8 mouse cellular contexts compared by ENCODE assay signal in genomic region chrX:129884465-129884864, GRCm38 (mm10).
DNase-seq lines count a peak whose midpoint lies in the region; ATAC-seq lines count a peak whose summit lies in the region.

No protein-coding gene starts in this region.

- no peak overlapping the region for H3K4me2 ChIP-seq in limb, embryonic 11.5 days (ENCODE audit: low read depth, severe bottlenecking)

- 12% methylated on average over 3 of the region's 3 CpGs for WGBS in limb, embryonic 11.5 days

- ATAC-seq in limb, embryonic 11.5 days (ENCODE audit: insufficient number of reproducible peaks, low FRiP score, low TSS enrichment, low read depth), result no peak

- H3K27ac ChIP-seq in limb, embryonic 11.5 days (replicated peaks; ENCODE audit: low read depth, low read length), result no peak overlapping the region

- no peak overlapping the region for H3K9ac ChIP-seq in limb, embryonic 11.5 days (ENCODE audit: low read length)

- DNase-seq in adrenal gland, adult (ENCODE audit: inconsistent age in 2 of 2, low spot score in 1 of 2), result peak; percentile 6 to 75
- DNase-seq in adrenal gland, adult 8-10 months, result no peak
- DNase-seq in left cerebral cortex, postnatal 4 days, result peak; percentile 1
- DNase-seq in left cerebral cortex, postnatal 10 days (ENCODE audit: extremely low spot score in 1 of 2, low spot score in 2 of 2), result no peak
- DNase-seq in R1 (ENCODE audit: low read depth, low spot score), result peak; percentile 38
- DNase-seq in embryo, embryonic 10.5 days (ENCODE audit: low spot score), result peak; percentile 68
- DNase-seq in limb, embryonic 11.5 days (ENCODE audit: low spot score), result peak; percentile 38
- DNase-seq in thymus, postnatal 0 days (ENCODE audit: low spot score), result peak; percentile 47

- H3K9me3 ChIP-seq in limb, embryonic 11.5 days (ENCODE audit: control insufficient read depth, low read length), result no peaks in the 10 kb centered on the region

- no peaks in the 10 kb centered on the region for H3K27me3 ChIP-seq in limb, embryonic 11.5 days (ENCODE audit: control insufficient read depth, insufficient read depth, low read length)

- H3K4me3 ChIP-seq in limb, embryonic 11.5 days (ENCODE audit: low read depth, low read length), result no peak overlapping the region

- no peaks in the 10 kb centered on the region for H3K36me3 ChIP-seq in limb, embryonic 11.5 days (ENCODE audit: control insufficient read depth, insufficient read depth, low read length)

- intact Hi-C loops in left cerebral cortex, postnatal 4 days (cut with DNase I), result no loop called here
- intact Hi-C loops in left cerebral cortex, postnatal 10 days (cut with DNase I), result no loop called here

- H3K4me1 ChIP-seq in limb, embryonic 11.5 days (ENCODE audit: control insufficient read depth, insufficient read depth, low read length), result no peaks in the 10 kb centered on the region

Comparison
In these comparisons a context has a peak if more than half of its experiments do, and no peak if none do; other contexts are left out.
1. DNase-seq: peak in adrenal gland, adult (2 of 2), left cerebral cortex, postnatal 4 days (single experiment), R1 (single experiment), embryo, embryonic 10.5 days (single experiment), limb, embryonic 11.5 days (single experiment) and thymus, postnatal 0 days (single experiment); none in adrenal gland, adult 8-10 months (single experiment) and left cerebral cortex, postnatal 10 days (0 of 2).